ENCODE assay signal across 11 mouse cellular contexts in genomic region chr3:122473523-122474034, GRCm38 (mm10).
DNase-seq lines count a peak whose midpoint lies in the region; ATAC-seq and TF ChIP-seq lines count a peak whose summit lies in the region.
"Had no signal": no experiment of that assay in that cellular context is flagged by ENCODE, and none has a peak within 500 bp of the region (broad histone marks: within the 10 kb centered on the region; RNA-seq: fewer than 3 reads in every experiment).

No protein-coding gene starts in this region.

- no peaks in the 10 kb centered on the region for H3K36me3 ChIP-seq in hindbrain, embryonic 10.5 days
- H3K36me3 ChIP-seq in hindbrain, embryonic 11.5 days (ENCODE audit: control insufficient read depth, insufficient read depth, low read length), result no peaks in the 10 kb centered on the region
- H3K36me3 ChIP-seq in testis, adult 2 months (ENCODE audit: control insufficient read depth, insufficient read depth, low read length), result no peaks in the 10 kb centered on the region
- H3K36me3 ChIP-seq in liver, embryonic 11.5 days (ENCODE audit: control insufficient read depth, insufficient read depth, low read length), result no peaks in the 10 kb centered on the region
- H3K36me3 ChIP-seq: forebrain, embryonic 15.5 days; limb, embryonic 12.5 days; midbrain, embryonic 12.5 days had no signal

- 77% methylated on average over 11 of the region's 11 CpGs for WGBS in hindbrain, embryonic 10.5 days
- WGBS in hindbrain, embryonic 11.5 days, result 82% methylated on average over 11 of the region's 11 CpGs
- 60% methylated on average over 11 of the region's 11 CpGs for whole genome bisulfite sequencing in liver, embryonic 11.5 days

- H3K27ac ChIP-seq in hindbrain, embryonic 10.5 days, result peak overlapping the region; percentile 45
- no peak overlapping the region for H3K27ac ChIP-seq in hindbrain, embryonic 11.5 days (ENCODE audit: low read depth, low read length)
- H3K27ac ChIP-seq in testis, adult 2 months (ENCODE audit: control insufficient read depth, insufficient read depth, low read depth, low read length), result peak overlapping the region; percentile 64
- no peak overlapping the region for H3K27ac ChIP-seq in liver, embryonic 11.5 days (ENCODE audit: low read depth, low read length)
- H3K27ac ChIP-seq: forebrain, embryonic 15.5 days; limb, embryonic 12.5 days; midbrain, embryonic 12.5 days had no signal

- H3K27me3 ChIP-seq in hindbrain, embryonic 10.5 days (ENCODE audit: insufficient read depth, poor library complexity, severe bottlenecking), result no peaks in the 10 kb centered on the region
- no peaks in the 10 kb centered on the region for H3K27me3 ChIP-seq in hindbrain, embryonic 11.5 days (ENCODE audit: control insufficient read depth, insufficient read depth, low read length)
- no peaks in the 10 kb centered on the region for H3K27me3 ChIP-seq in testis, adult 2 months (ENCODE audit: control insufficient read depth, insufficient read depth, low read length)
- no peaks in the 10 kb centered on the region for H3K27me3 ChIP-seq in liver, embryonic 11.5 days (replicated peaks; ENCODE audit: control insufficient read depth, insufficient read depth, low read length)
- H3K27me3 ChIP-seq: forebrain, embryonic 15.5 days; limb, embryonic 12.5 days; midbrain, embryonic 12.5 days had no signal

- no peaks in the 10 kb centered on the region for H3K9me3 ChIP-seq in hindbrain, embryonic 10.5 days
- H3K9me3 ChIP-seq in hindbrain, embryonic 11.5 days (ENCODE audit: control insufficient read depth, low read length), result no peaks in the 10 kb centered on the region
- no peaks in the 10 kb centered on the region for H3K9me3 ChIP-seq in liver, embryonic 11.5 days (ENCODE audit: control insufficient read depth, low read length)
- H3K9me3 ChIP-seq: forebrain, embryonic 15.5 days; limb, embryonic 12.5 days; midbrain, embryonic 12.5 days had no signal

- no peak overlapping the region for H3K9ac ChIP-seq in hindbrain, embryonic 11.5 days (ENCODE audit: low read depth, low read length)
- H3K9ac ChIP-seq in liver, embryonic 11.5 days (ENCODE audit: low read depth, low read length), result no peak overlapping the region
- H3K9ac ChIP-seq: forebrain, embryonic 15.5 days; limb, embryonic 12.5 days; midbrain, embryonic 12.5 days had no signal

- H3K4me1 ChIP-seq in hindbrain, embryonic 10.5 days (replicated peaks), result peaks cover 54% of the 10 kb centered on the region
- H3K4me1 ChIP-seq in hindbrain, embryonic 11.5 days (replicated peaks; ENCODE audit: control insufficient read depth, insufficient read depth, low read length), result peaks cover 13% of the 10 kb centered on the region
- peaks cover 3% of the 10 kb centered on the region for H3K4me1 ChIP-seq in testis, adult 2 months (ENCODE audit: control insufficient read depth, insufficient read depth, low read length)
- peaks cover 25% of the 10 kb centered on the region for H3K4me1 ChIP-seq in liver, embryonic 11.5 days (replicated peaks; ENCODE audit: control insufficient read depth, insufficient read depth, low read length)

- no peak for ATAC-seq in hindbrain, embryonic 11.5 days (ENCODE audit: low FRiP score)
- ATAC-seq in liver, embryonic 11.5 days (replicated peaks; ENCODE audit: low FRiP score), result peak; percentile 26; the same call in 1 of the 2 replicates
- no peak for ATAC-seq in erythroblast, adult 5-6 weeks (replicated peaks; ENCODE audit: low FRiP score, poor library complexity, severe bottlenecking)
- ATAC-seq: forebrain, embryonic 15.5 days had no signal

- TF ChIP-seq CTCF in testis, adult 2 months (IDR thresholded peaks at IDR 0.05; ENCODE audit: control insufficient read depth, insufficient read depth, insufficient replicate concordance, low read depth, low read length), result no peak

- DNase-seq in hindbrain, embryonic 10.5 days (ENCODE audit: low spot score), result no peak
- no peak for DNase-seq in hindbrain, embryonic 11.5 days (ENCODE audit: low spot score)
- DNase-seq in testis, postnatal 10 days (ENCODE audit: low spot score), result no peak
- no peak for DNase-seq in liver, embryonic 11.5 days (ENCODE audit: low spot score)
- DNase-seq in adipocyte (ENCODE audit: low spot score), result no peak
- DNase-seq: right cerebral cortex, adult 18-20 months had no signal

- H3K4me3 ChIP-seq in hindbrain, embryonic 10.5 days, result no peak overlapping the region
- no peak overlapping the region for H3K4me3 ChIP-seq in hindbrain, embryonic 11.5 days (ENCODE audit: low read depth, low read length)
- H3K4me3 ChIP-seq in testis, adult 2 months (ENCODE audit: control insufficient read depth, low read depth, low read length), result no peak overlapping the region
- H3K4me3 ChIP-seq in liver, embryonic 11.5 days (ENCODE audit: low read depth, low read length), result no peak overlapping the region
- H3K4me3 ChIP-seq: forebrain, embryonic 15.5 days; limb, embryonic 12.5 days; midbrain, embryonic 12.5 days had no signal

- H3K4me2 ChIP-seq in hindbrain, embryonic 11.5 days (replicated peaks; ENCODE audit: low read depth, low read length), result no peak overlapping the region
- H3K4me2 ChIP-seq in liver, embryonic 11.5 days, result peak overlapping the region; percentile 43
- H3K4me2 ChIP-seq: forebrain, embryonic 15.5 days; limb, embryonic 12.5 days; midbrain, embryonic 12.5 days had no signal

- no peak for TF ChIP-seq POLR2A in testis, adult 2 months (IDR thresholded peaks at IDR 0.05; ENCODE audit: control insufficient read depth, low read depth, low read length)

Comparison
In these comparisons a context has a peak if more than half of its experiments do, and no peak if none do; other contexts are left out.
1. H3K27ac ChIP-seq: peak in hindbrain, embryonic 10.5 days (single experiment) and testis, adult 2 months (single experiment); none in hindbrain, embryonic 11.5 days (single experiment) and liver, embryonic 11.5 days (single experiment).